Mouse (Mus musculus) regulatory T cell (primary cell): ENCODE measurements around the gene Zfp846.
"Not testable (repeated sequence)": the region's sequence is repeated elsewhere in the genome, so short reads cannot be mapped to it uniquely, and the experiment has no call there.

ENCODE experiments used
- in situ Hi-C: fragments of 300-600 bp; cut with MboI, MseI; formaldehyde crosslinking; loops from one replicate; pipeline ENCODE4 v1.15.1; 2025; ENCODE audit warnings: high pct_unique_total_duplicates

Zfp846 gene

GRCm38 (mm10) chr9:20581175-20581634 lies at the start of gene Zfp846:
TSS of gene Zfp846 (plus strand) at chr9:20581291.
- in situ Hi-C loops: loop anchor here (25.0 kb wide), 1 partner anchor 969 kb away; the partner anchor contains the start of gene Zfp317

GRCm38 (mm10) chr9:20534326-20534926 lies 46.7 kb upstream of the Zfp846 start:
- in situ Hi-C loops: no loop called here

DNA sequence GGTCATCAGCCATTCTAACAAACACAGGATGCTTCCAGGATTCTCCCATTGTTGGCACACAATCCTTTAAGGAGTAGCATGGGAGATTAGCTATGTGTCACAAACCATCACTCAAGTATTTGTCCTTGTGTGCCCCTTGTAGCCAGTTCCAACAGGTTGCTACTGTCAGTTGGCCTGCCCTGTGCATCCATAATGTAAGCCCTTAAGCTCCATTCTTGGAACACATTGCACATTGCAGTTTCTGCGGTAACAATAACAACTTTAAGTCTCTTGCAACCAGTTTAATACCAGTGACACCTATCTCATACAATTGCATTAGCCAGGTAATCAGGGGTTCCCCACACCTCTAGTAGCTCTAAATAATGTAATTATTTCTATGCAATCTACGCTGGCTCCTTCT lies 44.5 kb upstream of the Zfp846 start:
- in situ Hi-C loops: no loop called here

DNA sequence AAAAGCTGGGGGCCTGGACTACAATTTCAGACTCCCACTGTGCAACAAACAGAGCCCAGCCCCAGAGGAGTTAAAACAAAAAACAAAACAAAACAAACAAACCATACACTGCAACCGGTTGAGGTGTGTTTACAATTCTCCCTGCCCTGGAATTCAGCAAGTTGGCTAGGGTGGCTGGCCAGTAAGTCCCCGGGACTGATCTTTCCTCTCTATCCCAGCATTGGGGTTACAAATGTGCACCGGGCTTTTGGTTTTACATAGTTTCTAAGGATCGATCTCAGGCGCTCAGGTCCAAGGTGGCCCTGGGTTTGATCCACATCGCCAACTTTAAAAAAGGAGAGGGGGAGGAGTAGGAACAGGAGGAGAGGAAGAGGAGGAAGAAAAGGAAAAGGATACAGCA lies 37.6 kb upstream of the Zfp846 start:
- in situ Hi-C loops: no loop called here

GRCm38 (mm10) chr9:20544070-20544821 lies 36.8 kb upstream of the Zfp846 start:
- in situ Hi-C loops: no loop called here

DNA sequence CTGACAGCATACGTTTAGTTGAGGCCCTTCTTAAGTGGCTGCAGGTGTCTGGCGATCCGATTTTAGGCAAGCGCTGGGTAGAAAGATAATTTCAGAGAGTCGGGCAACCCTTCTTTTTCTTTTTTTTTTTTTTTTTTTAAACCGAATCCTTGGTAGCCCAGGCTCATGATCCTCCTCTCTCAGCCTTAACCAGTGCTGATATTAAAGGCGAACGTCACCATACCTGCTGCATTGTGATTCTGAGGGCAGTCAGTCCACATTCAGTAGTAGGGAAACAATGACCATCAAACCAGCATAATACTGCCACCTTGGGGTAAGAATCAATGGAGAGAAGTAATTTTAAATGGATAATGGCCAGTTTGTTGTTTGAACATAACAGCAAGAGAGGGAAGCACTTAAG lies 35.9 kb upstream of the Zfp846 start:
- in situ Hi-C loops: no loop called here

- in situ Hi-C loops: loop anchor here (25.0 kb wide), 1 partner anchor 440 kb away; no protein-coding TSS in a partner anchor
Observed at GRCm38 (mm10) chr9:20551781-20552275, 29.3 kb upstream of the Zfp846 start.

GRCm38 (mm10) chr9:20552698-20553097 lies 28.4 kb upstream of the Zfp846 start:
- in situ Hi-C loops: loop anchor here (25.0 kb wide), 1 partner anchor 440 kb away; no protein-coding TSS in a partner anchor

- in situ Hi-C loops: loop anchor here (25.0 kb wide), 1 partner anchor 450 kb away; no protein-coding TSS in a partner anchor
Observed at GRCm38 (mm10) chr9:20562177-20562576, 18.9 kb upstream of the Zfp846 start.

GRCm38 (mm10) chr9:20565326-20566030 lies 15.6 kb upstream of the Zfp846 start:
- in situ Hi-C loops: loop anchor here (25.0 kb wide), 1 partner anchor 453 kb away; no protein-coding TSS in a partner anchor

GRCm38 (mm10) chr9:20571060-20571459 lies 10.0 kb upstream of the Zfp846 start:
- in situ Hi-C loops: loop anchor here (25.0 kb wide), 1 partner anchor 459 kb away; no protein-coding TSS in a partner anchor

- in situ Hi-C loops: loop anchor here (25.0 kb wide), 1 partner anchor 964 kb away; the partner anchor contains the start of gene Zfp317
Observed at GRCm38 (mm10) chr9:20576591-20576990, 4.5 kb upstream of the Zfp846 start.

DNA sequence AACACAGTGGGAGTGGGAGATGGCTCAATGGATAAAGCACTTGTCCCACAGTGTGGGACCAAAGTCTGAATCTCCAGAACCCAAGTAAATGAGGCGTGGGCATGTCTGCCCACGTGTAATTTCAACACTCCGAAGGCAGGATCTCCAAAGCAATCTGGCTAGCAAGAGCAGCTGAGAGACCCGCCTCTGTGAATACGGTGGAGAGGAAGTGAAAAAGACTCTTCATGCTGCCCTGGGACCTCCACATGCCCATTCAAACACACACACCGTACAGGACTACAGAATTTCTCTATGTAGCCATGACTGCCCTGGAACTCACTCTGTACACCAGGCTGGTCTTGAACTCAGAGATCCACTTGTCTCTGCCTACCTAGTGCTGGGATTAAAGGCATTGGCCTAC lies 20.2 kb downstream of the Zfp846 start:
- in situ Hi-C loops: no loop called here

DNA sequence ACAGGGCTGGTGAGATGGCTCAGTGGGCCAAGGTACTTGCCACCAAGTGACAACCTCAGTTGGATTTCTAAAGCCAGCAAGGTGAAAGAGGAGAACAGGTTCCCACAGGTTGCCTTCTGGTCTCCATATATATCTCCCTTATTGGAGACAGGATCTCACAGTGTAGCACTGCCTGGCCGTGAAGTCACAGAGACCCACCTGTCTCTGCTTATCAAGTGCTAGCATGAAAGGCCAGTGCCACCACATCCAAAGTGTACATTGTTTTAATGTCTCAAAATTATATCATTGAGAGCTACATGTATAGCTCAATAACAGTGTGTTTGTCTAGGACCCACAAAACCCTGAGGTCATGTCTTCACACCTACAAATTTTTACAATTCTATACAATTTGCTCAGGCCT lies 25.2 kb downstream of the Zfp846 start:
- in situ Hi-C loops: loop anchor here (5.0 kb wide), 1 partner anchor 139 kb away; no protein-coding TSS in a partner anchor

DNA sequence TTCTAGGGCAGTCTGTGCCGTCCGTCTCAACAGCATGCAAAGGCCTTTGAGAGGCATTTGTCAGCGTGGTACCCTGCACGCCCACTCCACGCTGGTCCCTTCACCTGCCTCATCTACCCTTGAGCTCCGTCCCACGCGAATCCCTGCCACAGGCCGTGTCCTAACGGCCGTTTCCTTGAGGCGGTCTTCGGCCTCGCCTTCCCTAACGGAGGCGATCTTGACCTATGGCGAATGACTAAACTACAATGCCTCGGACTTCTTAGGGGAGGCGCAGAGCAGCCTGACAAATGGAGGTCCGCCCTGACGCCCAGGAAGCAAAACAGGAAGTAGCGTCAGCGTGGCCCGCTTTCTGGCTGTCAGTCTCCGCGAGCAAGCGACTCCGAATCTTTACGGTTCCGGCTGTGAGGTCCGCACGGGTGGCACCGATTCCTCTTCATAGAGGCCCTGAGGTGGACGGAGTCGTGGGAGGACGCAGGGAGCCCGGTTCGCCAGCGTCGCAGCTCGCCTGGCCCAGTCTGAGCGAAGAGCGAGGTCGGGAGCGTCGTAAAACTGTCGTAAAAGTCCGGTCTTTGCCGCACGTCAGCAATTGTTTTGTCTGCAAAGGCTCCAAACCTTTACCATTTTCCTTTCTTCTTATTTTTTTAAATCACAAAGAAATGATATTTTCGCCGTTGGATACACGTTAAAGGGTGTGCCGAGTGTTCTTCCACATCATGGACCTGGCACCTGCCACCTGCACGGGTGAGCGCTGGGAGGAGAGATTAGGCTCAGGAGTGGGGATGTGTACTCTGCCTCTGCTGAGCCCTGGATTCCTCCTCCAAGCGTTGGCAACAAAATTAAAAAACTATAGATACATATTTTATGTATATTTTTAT lies 26.2 kb downstream of the Zfp846 start:
- in situ Hi-C loops: loop anchor here (5.0 kb wide), 1 partner anchor 140 kb away; no protein-coding TSS in a partner anchor

GRCm38 (mm10) chr9:20609831-20610464 lies 28.9 kb downstream of the Zfp846 start:
- in situ Hi-C loops: loop anchor here (5.0 kb wide), 1 partner anchor 143 kb away; no protein-coding TSS in a partner anchor

- in situ Hi-C loops: no loop called here
Observed at GRCm38 (mm10) chr9:20611976-20612375, 30.9 kb downstream of the Zfp846 start.

DNA sequence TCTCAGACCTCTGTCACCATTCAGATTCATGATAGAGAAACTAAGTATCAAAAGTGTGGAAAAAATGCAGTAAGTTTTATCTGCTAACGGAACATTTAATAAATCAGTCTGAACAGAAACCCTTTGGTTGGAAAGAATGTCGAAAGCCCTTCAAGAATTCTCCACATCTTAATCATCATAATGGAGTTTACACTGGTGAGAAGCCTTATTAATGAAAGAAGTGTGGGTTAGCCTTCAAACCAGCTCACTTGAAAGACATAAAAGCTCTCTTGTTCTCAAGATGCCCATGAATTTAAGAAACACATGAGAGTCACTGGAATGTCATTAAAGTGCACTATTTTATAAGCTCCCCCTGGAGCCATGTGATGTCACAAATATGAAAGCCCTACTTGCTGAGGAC lies 35.6 kb downstream of the Zfp846 start:
- in situ Hi-C loops: no loop called here

- in situ Hi-C loops: no loop called here
Observed at GRCm38 (mm10) chr9:20631332-20631731, 50.2 kb downstream of the Zfp846 start.

DNA sequence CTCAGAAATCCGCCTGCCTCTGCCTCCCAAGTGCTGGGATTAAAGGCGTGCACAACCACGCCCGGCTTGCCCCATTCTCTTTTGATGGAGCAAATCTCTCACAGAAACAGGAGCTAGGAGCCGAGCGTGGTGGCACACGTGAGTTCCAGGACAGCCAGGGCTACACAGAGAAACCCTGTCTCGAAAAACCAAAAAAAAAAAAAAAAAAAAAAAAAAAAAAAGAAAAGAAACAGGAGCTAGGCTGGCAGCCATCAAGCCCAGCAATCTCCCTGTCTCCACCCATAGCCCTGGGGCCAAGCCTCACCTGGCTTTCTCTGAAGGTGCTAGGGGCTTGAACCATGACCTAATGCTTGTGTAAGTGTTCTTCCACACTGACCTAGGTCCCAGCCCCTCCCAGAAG lies 54.6 kb downstream of the Zfp846 start:
- in situ Hi-C loops: not testable (repeated sequence)
